Mouse (Mus musculus) forebrain, embryonic 13.5 days (tissue): ENCODE measurements around the gene Stx18. TPM values are rescaled to one million over a fixed set of nuclear protein-coding genes. Genes with fewer than 3 reads are reported as not detected.
A peak's percentile ranks its signal among the peaks of the same experiment; 100 is the strongest.

Source experiments
- ATAC-seq: fragments of 200-750 bp; cut with Nextera tagmentation; 2 replicates; pipeline ENCODE4 v1.8.0; 2017
- H3K27ac ChIP-seq: fragments of 300-500 bp; sonication (generic); 2 replicates; pipeline ENCODE4 v1.5.1; 2015; ENCODE audit warnings: inconsistent platforms, mild to moderate bottlenecking, moderate library complexity
- H3K27me3 ChIP-seq: fragments of 300-500 bp; sonication (generic); 2 replicates; pipeline ENCODE4 v1.6.1; 2015; ENCODE audit warnings: mild to moderate bottlenecking, inconsistent platforms
- H3K36me3 ChIP-seq: fragments of 300-500 bp; sonication (generic); 2 replicates; pipeline ENCODE4 v1.6.1; 2015; ENCODE audit warnings: mild to moderate bottlenecking, inconsistent platforms; ENCODE audit not compliant: poor library complexity, severe bottlenecking
- H3K4me1 ChIP-seq: fragments of 300-500 bp; sonication (generic); 2 replicates; pipeline ENCODE4 v1.6.1; 2015; ENCODE audit warnings: inconsistent platforms
- H3K4me2 ChIP-seq: fragments of 300-500 bp; sonication (generic); 2 replicates; pipeline ENCODE4 v1.6.1; 2015; ENCODE audit warnings: inconsistent platforms, mild to moderate bottlenecking, moderate library complexity
- H3K4me3 ChIP-seq: fragments of 300-500 bp; sonication (generic); 2 replicates; pipeline ENCODE4 v1.5.1; 2015; ENCODE audit warnings: mild to moderate bottlenecking, inconsistent platforms
- H3K9ac ChIP-seq: fragments of 300-500 bp; sonication (generic); 2 replicates; pipeline ENCODE4 v1.6.1; 2015; ENCODE audit warnings: mild to moderate bottlenecking, inconsistent platforms
- H3K9me3 ChIP-seq: fragments of 300-500 bp; sonication (generic); replicated peaks from 2 replicates; pipeline ENCODE4 v1.6.1; 2016; ENCODE audit warnings: inconsistent platforms
- WGBS: fragments of 180-500 bp; shearing (Covaris S2); methylation state at CpG from one replicate; pipeline ENCODE4 v1.1.7; 2015; 5-methylcytosine and 5-hydroxymethylcytosine counted together
- polyA plus RNA-seq: library from polyadenylated mRNA; unstranded; fragments of >200 nt; fragmentation: Nextera tagmentation; extraction: Ambion mirVana; gene quantifications from 2 replicates; pipeline ENCODE4 v1.2.1, GENCODE M21; 2015

The Stx18 gene
- polyA plus RNA-seq, 1 experiment from 2014 or later = 34.4 TPM

- Histone ChIP-seq H3K4me3 (no peak overlapping the region), H3K36me3 (no peaks in the 10 kb centered on the region), H3K27me3 (no peaks in the 10 kb centered on the region), H3K9me3 (no peaks in the 10 kb centered on the region), H3K4me1 (peaks cover 19% of the 10 kb centered on the region), H3K9ac (no peak overlapping the region), H3K4me2 (no peak overlapping the region), H3K27ac (no peak overlapping the region)
- no peak for ATAC-seq
- WGBS = 32% methylated on average over 5 of the region's 5 CpGs
These were observed 44.8 kb downstream of the Stx18 start for GRCm38 (mm10) chr5:38083362-38083761.

GRCm38 (mm10) chr5:38084616-38085015 lies 46.1 kb downstream of the Stx18 start:
- WGBS = 16% methylated on average over 8 of the region's 8 CpGs
- Histone ChIP-seq H3K27ac (no peak overlapping the region), H3K36me3 (no peaks in the 10 kb centered on the region), H3K4me3 (no peak overlapping the region), H3K9me3 (no peaks in the 10 kb centered on the region), H3K27me3 (no peaks in the 10 kb centered on the region), H3K9ac (no peak overlapping the region), H3K4me1 (peaks cover 19% of the 10 kb centered on the region), H3K4me2 (no peak overlapping the region)
- ATAC-seq = no peak

GRCm38 (mm10) chr5:38085561-38086392 lies 47.2 kb downstream of the Stx18 start:
- Histone ChIP-seq H3K9ac (no peak overlapping the region), H3K4me1 (peaks cover 27% of the 10 kb centered on the region), H3K36me3 (no peaks in the 10 kb centered on the region), H3K27me3 (no peaks in the 10 kb centered on the region), H3K4me3 (no peak overlapping the region), H3K4me2 (no peak overlapping the region), H3K9me3 (no peaks in the 10 kb centered on the region), H3K27ac (no peak overlapping the region)
- 11% methylated on average over 10 of the region's 10 CpGs for WGBS
- peak; percentile 72; the same call in 1 of the 2 replicates for ATAC-seq

GRCm38 (mm10) chr5:38090111-38090510 lies 51.6 kb downstream of the Stx18 start:
- Histone ChIP-seq H3K27me3 (no peaks in the 10 kb centered on the region), H3K36me3 (no peaks in the 10 kb centered on the region), H3K4me3 (no peak overlapping the region), H3K9ac (no peak overlapping the region), H3K4me2 (no peak overlapping the region), H3K4me1 (peaks cover 16% of the 10 kb centered on the region), H3K27ac (no peak overlapping the region), H3K9me3 (no peaks in the 10 kb centered on the region)
- 68% methylated on average over 3 of the region's 3 CpGs for WGBS
- no peak for ATAC-seq

- peak; percentile 54; the same call in 1 of the 2 replicates for ATAC-seq
These were observed 52.0 kb downstream of the Stx18 start for GRCm38 (mm10) chr5:38090581-38090980.

GRCm38 (mm10) chr5:38091046-38091965 lies 52.8 kb downstream of the Stx18 start:
- 75% methylated on average over 8 of the region's 8 CpGs for WGBS
- Histone ChIP-seq H3K27ac (no peak overlapping the region), H3K27me3 (no peaks in the 10 kb centered on the region), H3K9me3 (no peaks in the 10 kb centered on the region), H3K4me3 (no peak overlapping the region), H3K4me2 (no peak overlapping the region), H3K4me1 (peaks cover 9% of the 10 kb centered on the region; the same call in 1 of the 2 replicates), H3K9ac (no peak overlapping the region), H3K36me3 (no peaks in the 10 kb centered on the region)
- peak; percentile 70 for ATAC-seq

More at GRCm38 (mm10) chr5:38090581-38090980, 52.0 kb downstream of the Stx18 start:
- Histone ChIP-seq H3K9me3 (no peaks in the 10 kb centered on the region), H3K9ac (no peak overlapping the region), H3K36me3 (no peaks in the 10 kb centered on the region), H3K4me3 (no peak overlapping the region), H3K27me3 (no peaks in the 10 kb centered on the region), H3K4me2 (no peak overlapping the region), H3K27ac (no peak overlapping the region), H3K4me1 (peaks cover 14% of the 10 kb centered on the region)
- WGBS = 36% methylated on average over 3 of the region's 3 CpGs

- no peak overlapping the region for H3K4me3 ChIP-seq
- no peak overlapping the region for H3K4me2 ChIP-seq
- WGBS = 70% methylated on average over 2 of the region's 2 CpGs
- no peaks in the 10 kb centered on the region for H3K9me3 ChIP-seq
- H3K27me3 ChIP-seq = no peaks in the 10 kb centered on the region
- no peak overlapping the region for H3K9ac ChIP-seq
- H3K4me1 ChIP-seq = peaks cover 9% of the 10 kb centered on the region; the same call in 1 of the 2 replicates
- ATAC-seq = no peak
- no peak overlapping the region for H3K27ac ChIP-seq
- H3K36me3 ChIP-seq = no peaks in the 10 kb centered on the region
These were observed 53.4 kb downstream of the Stx18 start for GRCm38 (mm10) chr5:38091966-38092304.

- no peak overlapping the region for H3K4me3 ChIP-seq
These were observed 55.8 kb downstream of the Stx18 start for GRCm38 (mm10) chr5:38094331-38094730.

GRCm38 (mm10) chr5:38097501-38098093 lies 59.1 kb downstream of the Stx18 start:
- Histone ChIP-seq H3K4me1 (no peaks in the 10 kb centered on the region), H3K27ac (no peak overlapping the region), H3K36me3 (no peaks in the 10 kb centered on the region), H3K27me3 (no peaks in the 10 kb centered on the region), H3K9me3 (no peaks in the 10 kb centered on the region), H3K4me3 (no peak overlapping the region), H3K9ac (no peak overlapping the region), H3K4me2 (no peak overlapping the region)
- no peak for ATAC-seq
- 68% methylated on average over 4 of the region's 4 CpGs for WGBS

More at GRCm38 (mm10) chr5:38094331-38094730, 55.8 kb downstream of the Stx18 start:
- ATAC-seq = no peak
- H3K4me2 ChIP-seq = no peak overlapping the region
- H3K36me3 ChIP-seq = no peaks in the 10 kb centered on the region
- no peaks in the 10 kb centered on the region for H3K27me3 ChIP-seq
- H3K4me1 ChIP-seq = peaks cover 9% of the 10 kb centered on the region; the same call in 1 of the 2 replicates
- 91% methylated on average over 2 of the region's 2 CpGs for WGBS
- H3K9me3 ChIP-seq = no peaks in the 10 kb centered on the region
- no peak overlapping the region for H3K9ac ChIP-seq
- H3K27ac ChIP-seq = no peak overlapping the region

GRCm38 (mm10) chr5:38099139-38099676 lies 60.7 kb downstream of the Stx18 start:
- no peaks in the 10 kb centered on the region for H3K27me3 ChIP-seq
- H3K36me3 ChIP-seq = no peaks in the 10 kb centered on the region
- no peak overlapping the region for H3K9ac ChIP-seq
- H3K9me3 ChIP-seq = no peaks in the 10 kb centered on the region
- no peak overlapping the region for H3K27ac ChIP-seq
- H3K4me1 ChIP-seq = no peaks in the 10 kb centered on the region
- no peak overlapping the region for H3K4me3 ChIP-seq
- no peak overlapping the region for H3K4me2 ChIP-seq
- WGBS = 84% methylated on average over 2 of the region's 2 CpGs
- no peak for ATAC-seq

- H3K4me3 ChIP-seq = no peak overlapping the region
- no peaks in the 10 kb centered on the region for H3K9me3 ChIP-seq
- peaks cover 26% of the 10 kb centered on the region for H3K36me3 ChIP-seq
- H3K4me1 ChIP-seq = no peaks in the 10 kb centered on the region
- no peak overlapping the region; the same call in 1 of the 2 replicates for H3K27ac ChIP-seq
- no peak overlapping the region for H3K4me2 ChIP-seq
- WGBS = 73% methylated on average over 2 of the region's 2 CpGs
- no peak overlapping the region for H3K9ac ChIP-seq
- H3K27me3 ChIP-seq = no peaks in the 10 kb centered on the region
- no peak for ATAC-seq
These were observed 64.4 kb downstream of the Stx18 start for GRCm38 (mm10) chr5:38102945-38103344.
